Mouse (Mus musculus) testis, adult 10 weeks (tissue): ENCODE measurements around the gene Magea3. TPM values are rescaled to one million over a fixed set of nuclear protein-coding genes. Genes with fewer than 3 reads are reported as not detected.

Experiments
- polyA plus RNA-seq: library from polyadenylated mRNA; stranded (reverse); fragments of 350-450 nt; fragmentation: Illumina TruSeq; extraction: RNeasy Lipid Tissue Mini Kit (QIAGEN cat#74804); gene quantifications from one replicate; pipeline ENCODE4 v1.2.3, GENCODE M21; 2014; ENCODE audit warnings: low read depth, low replicate concordance

Magea3 gene
- polyA plus RNA-seq, result 1.5 TPM

GRCm38 (mm10) chrX:154949405-154949804 is at the start of gene Magea3:
Magea3 (minus strand) TSS chrX:154949505.

GRCm38 (mm10) chrX:154995750-154996149 is 46.4 kb upstream of the Magea3 start, which contains the start of gene Magea8:
Magea8 (minus strand) TSS chrX:154995850.

GRCm38 (mm10) chrX:154935887-154936286 is 13.4 kb downstream of the Magea3 start, which contains the start of gene Magea6:
Magea6 (minus strand) TSS chrX:154935987.

Other genes with a start within 250 kb of the Magea3 start
- 24.0 TPM for gene Cldn34b1, start 59.2 kb downstream of the Magea3 start, polyA plus RNA-seq
- gene Magea6, start 13.5 kb downstream of the Magea3 start, polyA plus RNA-seq, result 1.1 TPM
- 3.0 TPM for gene Magea8, start 46.3 kb upstream of the Magea3 start, polyA plus RNA-seq
- gene Magea5, start 113.6 kb upstream of the Magea3 start, polyA plus RNA-seq, result 2.6 TPM
- not detected for gene Magea1, start 140.3 kb upstream of the Magea3 start, polyA plus RNA-seq
- 1.2 TPM for gene Magea2, start 144.2 kb upstream of the Magea3 start, polyA plus RNA-seq
- gene Cldn34b2, start 178.9 kb upstream of the Magea3 start, polyA plus RNA-seq, result 31.6 TPM